Mouse (Mus musculus) telencephalon, adult 2 months (tissue): ENCODE results near the gene Duoxa2.
A peak's percentile ranks its signal among the peaks of the same experiment; 100 is the strongest.
"Not testable (repeated sequence)": the region's sequence is repeated elsewhere in the genome, so short reads cannot be mapped to it uniquely, and the experiment has no call there.

Experiments used
- DNase-seq: peaks from one replicate; pipeline ENCODE4 v3.0.0-alpha.2; 2011; ENCODE audit warnings: low read depth, low spot score

The Duoxa2 gene

GRCm38 (mm10) chr2:122306184-122306583, 7.5 kb downstream of the Duoxa2 start:
- DNase-seq, result no peak

DNA sequence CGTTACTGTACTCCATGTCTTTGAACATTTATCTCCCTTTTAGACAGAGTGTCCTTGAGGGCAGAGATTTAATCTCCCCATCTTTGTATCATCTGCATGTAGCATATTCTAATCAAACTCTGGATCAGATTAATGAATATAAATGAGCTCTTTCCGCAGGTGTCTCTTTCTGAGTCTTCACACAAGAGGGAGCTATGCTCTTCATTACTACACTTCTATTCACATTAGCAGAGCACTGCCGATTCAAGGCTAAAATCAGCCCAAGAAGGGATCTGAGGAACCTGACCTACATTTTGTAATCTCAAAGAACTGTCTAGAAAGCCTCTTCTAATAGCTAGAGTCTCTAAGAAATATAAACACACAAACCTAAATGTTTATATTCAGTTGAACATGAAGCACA, 10.9 kb downstream of the Duoxa2 start:
- DNase-seq, result no peak

GRCm38 (mm10) chr2:122311561-122311960, 12.9 kb downstream of the Duoxa2 start:
- DNase-seq, result no peak

DNA sequence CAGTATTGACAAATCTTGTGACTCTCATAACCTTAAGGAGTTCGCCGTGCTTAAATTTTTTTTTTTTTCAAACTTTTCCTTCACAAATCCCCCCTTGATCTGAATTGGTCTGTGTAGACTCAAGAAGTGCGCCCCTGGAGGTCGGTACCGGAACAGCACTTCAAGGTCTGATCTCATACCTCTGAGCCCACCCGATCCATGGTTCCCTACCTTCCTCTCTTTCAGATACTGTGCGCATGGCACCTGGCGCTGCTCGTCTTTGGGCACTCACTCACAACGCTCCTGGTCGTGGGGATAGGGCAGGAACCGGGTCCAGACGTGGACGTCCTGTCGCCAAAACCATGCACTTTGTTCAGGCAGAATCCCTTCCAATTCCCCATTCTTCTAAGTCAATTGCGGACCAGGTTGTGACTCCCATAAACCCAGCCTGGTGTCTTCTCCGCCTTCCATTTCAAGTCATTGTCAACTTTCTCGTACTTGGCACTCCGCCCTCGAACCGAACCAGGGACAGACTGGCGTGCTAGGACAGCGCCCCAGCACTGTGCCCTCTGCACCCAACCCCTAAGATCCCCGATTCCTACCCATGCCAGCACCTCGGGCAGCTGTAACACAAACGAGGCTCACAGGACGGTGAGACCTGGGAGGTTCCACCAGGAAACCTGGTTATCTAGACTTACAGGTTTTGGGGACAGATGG, 14.2 kb downstream of the Duoxa2 start:
- DNase-seq, result no peak

DNA sequence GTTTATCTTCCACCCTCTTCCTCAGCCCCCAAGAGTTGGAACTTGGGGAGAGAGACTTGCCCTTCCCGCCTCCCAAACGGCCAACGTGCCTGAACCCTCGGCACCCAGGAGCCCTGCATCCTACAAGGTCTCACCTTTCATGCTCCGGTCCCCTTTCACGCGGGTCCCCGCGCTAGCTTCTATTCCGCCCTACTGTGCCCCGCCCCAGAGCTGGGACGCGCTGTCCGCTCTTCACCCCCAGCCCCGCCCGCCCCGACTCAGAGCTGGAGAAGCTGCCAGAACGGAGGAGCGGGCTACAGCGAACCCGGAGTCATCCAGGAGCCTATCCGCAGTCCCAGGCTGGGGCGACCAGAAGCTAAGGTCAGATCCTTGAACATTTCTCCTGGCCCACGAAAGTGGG, 14.8 kb downstream of the Duoxa2 start, which contains the start of gene Duoxa1:
Duoxa1 (minus strand) TSS at position 195 of the 400 bp plus-strand sequence.
- no peak for DNase-seq

DNA sequence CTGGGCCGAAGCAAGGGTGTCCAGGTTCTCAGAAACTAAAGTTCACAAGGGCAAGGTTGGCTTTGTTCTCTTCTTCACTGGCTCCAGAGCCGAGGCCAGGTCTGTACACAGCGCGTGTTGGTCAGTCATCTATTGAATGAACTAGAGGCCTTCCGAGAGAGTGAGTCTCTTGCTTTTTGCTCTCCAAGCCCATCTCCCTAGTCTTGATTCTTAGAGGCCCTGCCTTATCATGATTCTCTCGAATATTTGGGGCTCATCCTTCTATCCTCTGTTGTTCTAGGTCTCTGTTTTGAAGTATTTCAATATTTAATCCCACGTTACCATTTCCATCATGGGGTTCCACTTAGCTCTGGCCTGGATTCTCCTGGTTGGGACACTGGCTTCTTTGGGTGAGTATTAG, 16.7 kb downstream of the Duoxa2 start, which contains the start of gene Duox1:
Duox1 (plus strand) TSS at position 301 of the 400 bp plus-strand sequence.
- no peak for DNase-seq

DNA sequence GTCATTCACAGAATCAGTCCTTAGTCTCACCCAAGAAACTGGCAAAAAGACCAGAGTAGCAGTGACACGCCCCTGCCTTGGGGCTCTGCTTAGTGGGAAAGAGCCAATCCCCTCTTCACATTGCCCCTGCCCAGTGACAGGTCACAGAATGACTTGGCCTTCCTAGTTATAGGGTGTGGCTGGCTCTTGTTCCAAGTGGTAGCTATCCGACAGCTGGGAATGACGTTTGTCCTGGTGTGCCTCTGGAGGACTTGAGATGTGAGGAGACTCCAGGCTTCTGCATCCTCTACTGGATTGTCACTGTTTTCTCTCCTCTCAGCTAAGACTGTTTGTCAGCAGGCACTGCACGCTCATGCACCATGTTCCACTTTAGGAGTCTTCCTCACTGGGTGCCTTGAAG, 18.7 kb downstream of the Duoxa2 start:
- no peak for DNase-seq

DNA sequence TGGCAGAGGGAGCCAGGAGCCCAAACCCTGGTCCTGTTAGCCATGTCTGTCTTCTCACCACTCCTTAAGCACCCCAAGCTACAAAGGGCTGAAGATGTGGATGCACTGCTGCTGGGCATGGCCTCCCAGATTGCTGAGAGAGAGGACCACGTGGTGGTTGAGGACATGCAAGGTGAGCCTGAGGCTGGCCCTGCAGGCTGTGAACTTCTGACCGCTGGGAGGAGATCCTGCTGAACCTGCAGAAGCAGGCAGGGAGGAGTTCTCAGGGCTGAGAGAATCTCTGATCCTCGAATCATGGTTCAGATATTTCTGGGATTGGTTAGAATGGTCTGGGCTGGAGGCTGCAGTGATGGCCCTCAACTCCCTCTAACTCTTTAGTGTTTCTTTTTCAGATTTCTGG, 25.3 kb downstream of the Duoxa2 start:
- DNase-seq, result no peak

GRCm38 (mm10) chr2:122324586-122324985, 25.9 kb downstream of the Duoxa2 start:
- no peak for DNase-seq

- DNase-seq, result no peak
Measured at GRCm38 (mm10) chr2:122325361-122325760, 26.7 kb downstream of the Duoxa2 start.

DNA sequence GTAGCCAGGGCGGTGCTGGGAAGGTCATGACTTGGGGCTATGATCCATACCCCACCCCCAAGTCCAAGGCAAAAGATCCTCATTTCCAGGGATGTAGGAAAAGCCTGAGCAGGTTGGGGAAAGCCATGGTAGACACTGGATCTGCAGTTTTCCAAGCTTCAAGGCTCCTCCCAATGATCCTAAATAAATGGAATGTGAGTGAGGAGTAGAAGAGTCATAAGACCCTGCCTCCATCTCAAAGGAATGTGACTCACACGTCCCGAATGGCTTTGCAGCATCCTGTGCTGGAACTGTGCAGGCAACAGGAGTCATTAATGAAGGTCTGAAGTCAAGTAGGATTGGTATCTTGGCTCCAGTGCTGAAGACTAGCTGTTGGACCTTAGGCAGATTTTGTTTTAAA, 29.3 kb downstream of the Duoxa2 start:
- no peak for DNase-seq

DNA sequence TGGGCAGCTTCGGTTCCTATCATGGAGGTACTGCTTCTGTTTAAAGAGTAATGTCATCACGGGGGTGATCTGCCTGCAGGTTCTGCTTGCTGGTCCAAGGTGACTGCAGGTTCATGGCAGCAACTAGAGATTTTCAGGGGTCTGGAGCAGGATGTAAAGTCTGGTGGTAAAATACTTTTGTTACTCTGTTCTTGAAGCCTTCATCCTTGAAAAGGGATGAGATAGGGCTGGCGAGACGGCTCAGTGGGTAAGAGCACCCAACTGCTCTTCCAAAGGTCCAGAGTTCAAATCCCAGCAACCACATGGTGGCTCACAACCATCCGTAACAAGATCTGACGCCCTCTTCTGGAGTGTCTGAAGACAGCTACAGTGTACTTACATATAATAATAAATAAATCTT, 31.6 kb downstream of the Duoxa2 start:
- DNase-seq, result not testable (repeated sequence)

- no peak for DNase-seq
Measured at GRCm38 (mm10) chr2:122332222-122332621, 33.5 kb downstream of the Duoxa2 start.

GRCm38 (mm10) chr2:122334170-122334569, 35.5 kb downstream of the Duoxa2 start:
- no peak for DNase-seq

GRCm38 (mm10) chr2:122337291-122337690, 38.6 kb downstream of the Duoxa2 start:
- DNase-seq, result no peak

DNA sequence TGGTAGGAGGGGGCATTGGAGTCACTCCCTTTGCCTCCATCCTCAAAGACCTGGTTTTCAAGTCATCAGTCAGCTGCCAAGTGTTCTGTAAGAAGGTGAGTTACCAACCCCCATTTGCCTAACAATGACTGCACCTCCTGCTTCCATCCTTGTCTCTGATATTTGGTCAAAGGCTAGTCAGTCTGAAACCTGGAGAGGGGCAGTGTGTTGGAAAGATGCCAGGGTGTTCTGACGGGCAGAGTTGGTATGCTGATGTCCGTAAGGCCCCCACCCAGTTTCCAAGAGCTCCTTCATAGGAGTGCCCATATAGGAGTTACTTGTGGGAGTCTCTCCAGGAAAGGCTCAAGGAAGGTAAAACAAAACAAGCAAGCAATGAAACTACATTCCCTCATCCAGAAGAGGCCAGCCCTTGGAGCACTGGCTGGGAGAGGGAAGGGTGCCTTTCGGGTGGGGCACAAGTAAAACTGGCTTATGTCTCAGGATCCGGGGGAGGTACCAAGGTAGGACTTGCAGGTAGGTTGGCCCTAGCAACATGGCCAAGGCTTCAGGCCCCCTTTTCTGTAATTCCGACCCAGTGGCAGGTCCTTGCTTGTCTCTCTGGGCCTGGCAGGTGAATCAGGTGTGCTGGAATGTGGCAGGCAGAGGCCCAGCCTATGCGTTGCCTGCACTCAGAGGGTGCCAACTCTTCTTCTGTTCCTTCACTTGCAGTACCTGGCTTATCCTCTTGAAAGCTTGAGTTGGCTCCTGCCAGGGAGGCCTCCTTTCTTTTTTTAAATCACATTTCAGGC, 46.6 kb downstream of the Duoxa2 start:
- no peak for DNase-seq

DNA sequence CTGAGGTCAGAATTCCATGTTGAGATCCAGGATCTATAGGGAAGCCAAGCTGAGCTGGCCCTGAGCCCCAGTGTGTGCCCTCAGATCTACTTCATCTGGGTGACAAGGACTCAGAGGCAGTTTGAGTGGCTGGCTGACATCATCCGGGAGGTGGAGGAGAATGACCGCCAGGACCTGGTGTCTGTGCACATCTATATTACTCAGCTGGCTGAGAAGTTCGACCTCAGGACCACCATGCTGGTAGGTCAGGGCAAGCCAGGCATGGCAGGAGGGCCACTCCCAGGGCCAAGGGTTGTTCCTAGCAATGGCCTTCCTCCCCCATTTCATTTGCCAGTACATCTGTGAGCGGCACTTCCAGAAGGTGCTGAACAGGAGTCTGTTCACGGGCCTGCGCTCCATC, 47.5 kb downstream of the Duoxa2 start:
- DNase-seq, result not testable (repeated sequence)

DNA sequence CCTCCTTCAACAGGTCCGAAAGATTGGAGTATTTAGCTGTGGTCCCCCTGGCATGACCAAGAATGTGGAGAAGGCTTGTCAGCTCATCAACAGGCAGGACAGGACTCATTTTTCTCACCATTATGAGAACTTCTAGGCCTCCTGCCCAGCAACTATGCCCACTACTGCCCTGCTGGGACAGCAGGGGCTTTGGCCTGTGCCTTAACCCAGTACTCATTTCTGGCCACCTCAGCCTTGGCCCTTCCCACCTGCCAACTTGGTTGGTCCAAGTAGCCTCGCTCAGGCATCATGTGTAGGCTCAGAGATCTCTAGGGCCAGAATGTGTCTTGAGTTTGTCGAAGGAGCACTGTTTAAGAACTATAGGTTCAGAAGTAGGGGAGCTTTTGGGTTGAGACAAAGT, 48.6 kb downstream of the Duoxa2 start:
- DNase-seq, result no peak

GRCm38 (mm10) chr2:122348531-122349131, 49.9 kb downstream of the Duoxa2 start:
- peak; percentile 62 for DNase-seq

DNA sequence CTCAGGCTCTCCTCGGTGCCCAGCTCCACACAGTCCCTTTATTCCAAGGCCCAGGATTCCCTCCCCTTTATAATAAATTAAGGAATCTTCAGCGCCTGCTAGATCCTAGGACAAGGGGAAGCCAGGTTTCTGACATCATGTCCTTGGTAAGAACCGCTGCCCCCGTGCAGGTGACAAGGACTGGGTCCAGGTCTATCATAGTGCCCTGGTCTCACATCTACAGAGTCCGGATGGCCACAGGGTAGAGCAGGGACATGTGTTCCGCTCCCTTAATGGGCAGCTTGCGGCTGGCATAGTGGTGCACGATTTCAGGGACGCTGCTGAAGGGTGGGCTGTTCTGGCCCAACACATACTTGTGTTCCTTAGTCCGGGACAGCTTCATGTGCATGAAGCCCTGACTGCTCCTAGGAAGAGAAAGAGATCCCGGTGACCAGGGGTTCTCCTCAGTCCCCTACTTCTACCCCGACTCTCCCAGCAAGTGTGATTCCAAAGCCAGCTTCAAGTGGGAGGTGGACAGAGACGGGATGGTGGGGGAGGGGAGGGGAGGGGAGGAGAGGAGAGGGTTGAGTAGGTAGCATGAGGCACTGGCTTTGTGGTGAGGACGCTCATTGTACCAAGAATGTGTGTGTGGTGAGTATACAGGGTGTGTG, 50.6 kb downstream of the Duoxa2 start:
- no peak for DNase-seq

- peak; percentile 74 for DNase-seq
Measured at GRCm38 (mm10) chr2:122351156-122351930, 52.6 kb downstream of the Duoxa2 start.
